Mouse (Mus musculus): ENCODE data around the gene Smpd2.

Smpd2 gene

DNA sequence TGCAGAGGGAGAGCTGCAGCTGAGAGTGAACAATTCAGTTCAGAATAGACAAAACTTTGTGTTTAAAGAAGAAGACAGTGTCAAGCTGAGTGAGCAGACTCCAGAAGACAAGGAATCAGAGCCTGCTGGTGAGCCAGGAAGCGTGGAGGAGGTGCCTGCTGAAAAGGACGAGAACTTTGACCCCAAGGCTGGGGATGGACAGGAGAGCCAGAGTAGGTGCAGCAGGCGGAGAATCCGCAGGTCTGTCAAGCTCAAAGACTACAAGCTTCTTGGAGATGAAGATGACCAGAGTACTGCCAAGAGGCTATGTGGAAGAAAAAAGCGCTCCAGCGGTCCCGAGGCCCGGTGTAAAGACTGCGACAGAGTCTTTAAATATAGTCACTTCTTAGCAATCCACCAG is 38.5 kb downstream of the Smpd2 start:
- peak; percentile 81 for DNase-seq (ENCODE audit: low spot score)

DNA sequence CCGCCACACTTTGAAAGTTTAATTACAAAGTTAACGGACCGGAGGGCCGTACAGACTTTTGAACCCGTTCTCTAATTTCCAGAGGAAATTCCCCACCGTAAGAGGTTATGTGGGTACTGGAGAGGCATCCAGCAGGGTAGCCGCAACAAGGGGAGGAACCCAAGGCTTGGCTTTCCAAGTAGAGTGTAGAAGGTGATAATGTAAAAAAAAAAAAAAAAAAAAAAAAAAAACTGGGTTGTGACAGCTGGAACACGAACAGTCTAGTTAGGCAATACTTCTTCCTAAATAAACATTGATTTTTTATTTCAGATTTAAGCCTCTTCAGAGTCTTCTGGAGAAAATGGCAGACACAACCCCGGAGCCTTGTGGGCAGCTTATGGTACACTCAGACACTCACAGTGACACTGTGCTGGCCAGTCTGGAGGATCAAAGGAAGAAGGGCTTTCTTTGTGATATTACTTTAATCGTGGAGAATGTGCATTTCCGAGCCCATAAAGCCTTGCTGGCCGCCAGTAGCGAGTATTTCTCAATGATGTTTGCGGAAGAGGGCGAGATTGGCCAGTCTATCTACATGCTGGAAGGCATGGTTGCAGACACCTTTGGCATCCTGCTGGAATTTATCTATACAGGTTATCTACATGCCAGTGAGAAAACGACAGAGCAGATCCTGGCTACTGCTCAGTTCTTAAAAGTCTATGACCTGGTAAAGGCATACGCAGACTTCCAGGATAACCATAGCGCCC is 39.2 kb downstream of the Smpd2 start:
- DNase-seq (ENCODE audit: low spot score), result no peak

- peak; percentile 95 for DNase-seq (ENCODE audit: low spot score)
These were observed 40.0 kb downstream of the Smpd2 start, which contains the start of gene Zbtb24 for GRCm38 (mm10) chr10:41450137-41450670. TSS of gene Zbtb24 (plus strand) at chr10:41450383.

- DNase-seq (ENCODE audit: low spot score), result no peak
These were observed 40.5 kb downstream of the Smpd2 start for GRCm38 (mm10) chr10:41449684-41450083.

DNA sequence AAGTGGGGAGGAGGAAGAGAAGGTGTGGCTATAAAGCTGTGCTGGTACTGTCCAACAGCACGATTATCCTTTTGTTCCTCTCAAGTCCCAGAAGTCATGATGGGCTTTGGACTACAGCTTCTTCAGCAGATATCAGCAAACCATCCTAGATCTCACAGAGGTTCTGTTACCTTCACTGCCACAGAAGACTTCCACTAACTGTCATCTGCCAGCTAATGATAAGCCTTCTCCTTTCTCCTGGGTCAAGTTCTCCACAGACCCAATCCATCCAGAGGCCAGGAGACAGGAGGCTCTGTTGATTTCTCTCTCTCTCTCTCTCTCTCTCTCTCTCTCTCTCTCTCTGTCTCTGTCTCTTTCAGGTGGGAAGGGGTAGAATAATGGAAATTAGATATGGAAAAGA is 42.0 kb downstream of the Smpd2 start:
- no peak for DNase-seq (ENCODE audit: low spot score)
